Mouse (Mus musculus): ENCODE measurements around the gene Lrrc4.

- TF ChIP-seq CTCF (IDR thresholded peaks at IDR 0.05; ENCODE audit: low read depth, low read length) (no peak), POLR2A (IDR thresholded peaks at IDR 0.05; ENCODE audit: insufficient read depth, low read length) (no peak)
These were observed 102.3 kb downstream of the Lrrc4 start for GRCm38 (mm10) chr6:28729236-28729635.

Measured in ES-Bruce4 (cell line).